Mouse (Mus musculus) splenic B cell, adult 2 months (primary cell): Measurements from ENCODE around the gene Palld.

Source experiments
- DNase-seq: peaks from one replicate; pipeline ENCODE4 v3.0.0-alpha.2; 2011; ENCODE audit warnings: low read depth, low spot score
- H3K27me3 ChIP-seq: 2 replicates; pipeline ENCODE4 v1.6.1; 2012; ENCODE audit warnings: mild to moderate bottlenecking, low read length, moderate library complexity, mixed read lengths; ENCODE audit not compliant: control insufficient read depth, poor library complexity, insufficient read depth, severe bottlenecking
- H3K36me3 ChIP-seq: 2 replicates; pipeline ENCODE4 v1.6.1; 2012; ENCODE audit warnings: mild to moderate bottlenecking, low read length, moderate library complexity, mixed read lengths; ENCODE audit not compliant: control insufficient read depth, poor library complexity, insufficient read depth, severe bottlenecking

Palld gene

DNA sequence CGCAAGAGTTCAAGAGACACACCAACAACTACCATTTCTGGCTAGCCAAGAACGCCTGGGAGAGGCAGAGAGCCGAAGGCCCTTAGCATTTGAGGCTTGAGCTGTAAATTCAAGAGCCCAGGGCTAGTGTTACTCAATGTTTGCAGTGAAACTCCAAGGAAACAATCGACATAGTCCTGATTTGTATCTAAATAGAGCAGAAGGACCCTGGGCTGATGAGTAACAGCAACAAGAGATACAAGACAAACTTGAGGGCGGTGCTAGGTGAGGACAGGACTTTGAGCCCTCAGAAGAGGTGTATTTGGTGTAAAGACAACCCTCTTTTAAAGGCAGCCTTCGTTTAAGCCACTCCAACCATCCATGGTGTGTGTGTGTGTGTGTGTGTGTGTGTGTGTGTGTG lies 290.7 kb downstream of the Palld start:
- DNase-seq: no peak
- Histone ChIP-seq H3K36me3 (no peaks in the 10 kb centered on the region), H3K27me3 (no peaks in the 10 kb centered on the region)

DNA sequence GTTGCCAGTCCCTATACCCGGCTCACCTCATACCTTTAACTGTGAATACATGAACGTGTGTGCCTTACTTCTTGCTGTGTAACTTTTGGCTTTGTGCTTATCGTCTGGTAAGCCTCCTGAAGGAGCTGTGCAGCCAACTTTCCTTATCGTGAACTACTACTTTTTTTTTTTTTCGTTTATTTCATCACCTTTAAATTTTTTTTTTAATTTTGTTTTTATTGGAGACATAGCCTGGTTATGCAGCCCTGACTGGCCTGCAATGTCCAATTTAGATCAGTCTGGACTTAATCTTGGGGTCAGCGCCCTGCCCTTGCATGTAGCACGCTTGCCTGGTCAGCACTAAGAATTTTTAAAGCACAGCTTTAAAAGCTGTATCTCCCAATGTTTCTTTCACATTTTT lies 291.4 kb downstream of the Palld start:
- DNase-seq: no peak
- no peaks in the 10 kb centered on the region for H3K27me3 ChIP-seq

DNA sequence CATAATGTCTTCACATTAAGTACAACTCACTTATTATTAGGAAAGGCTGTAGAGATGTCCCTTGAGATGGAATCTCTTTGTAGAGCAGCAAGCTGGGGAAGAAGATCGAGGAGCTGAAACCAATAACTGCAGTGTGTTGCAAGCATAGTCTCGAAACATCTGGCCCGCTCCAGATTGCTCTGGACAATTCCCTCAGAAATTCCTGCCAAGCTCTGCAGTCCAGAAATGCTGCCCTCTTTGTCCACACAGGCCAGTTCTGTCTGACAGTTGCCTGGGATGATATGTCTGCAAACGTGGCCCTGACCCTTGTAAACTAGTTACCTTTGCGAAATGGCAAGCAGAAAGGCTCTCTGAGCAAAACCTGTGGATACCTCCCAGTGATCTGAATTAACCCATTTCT lies 291.9 kb downstream of the Palld start:
- Histone ChIP-seq H3K36me3 (no peaks in the 10 kb centered on the region), H3K27me3 (no peaks in the 10 kb centered on the region)
- no peak for DNase-seq

More for the DNA sequence above, 291.4 kb downstream of the Palld start:
- H3K36me3 ChIP-seq: no peaks in the 10 kb centered on the region

GRCm38 (mm10) chr8:61607463-61607813 lies 295.1 kb downstream of the Palld start:
- no peaks in the 10 kb centered on the region for H3K27me3 ChIP-seq
- DNase-seq: no peak
- H3K36me3 ChIP-seq: no peaks in the 10 kb centered on the region

- no peak for DNase-seq
- Histone ChIP-seq H3K36me3 (no peaks in the 10 kb centered on the region), H3K27me3 (no peaks in the 10 kb centered on the region)
Observed at GRCm38 (mm10) chr8:61606795-61607462, 295.6 kb downstream of the Palld start.

DNA sequence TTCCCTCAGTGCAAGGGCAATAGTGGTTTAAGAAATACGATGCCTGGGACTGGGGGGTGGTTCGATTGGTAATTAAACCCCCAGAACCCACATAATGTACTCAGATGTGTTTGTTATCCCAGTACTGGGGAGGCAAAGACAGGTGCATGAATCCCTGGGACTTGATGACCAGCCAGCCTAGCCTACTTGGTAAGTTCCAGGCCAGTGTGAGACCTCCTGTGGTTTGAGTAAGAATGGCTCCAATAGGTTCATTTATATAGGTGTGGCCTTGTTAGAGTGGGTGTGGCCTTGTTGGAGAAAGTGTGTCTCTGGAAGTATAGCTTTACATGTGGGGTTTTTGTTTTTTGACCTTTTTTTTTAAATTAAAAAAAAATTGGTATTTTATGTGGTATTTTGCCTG lies 297.6 kb downstream of the Palld start:
- no peak for DNase-seq
- Histone ChIP-seq H3K36me3 (no peaks in the 10 kb centered on the region), H3K27me3 (no peaks in the 10 kb centered on the region)

GRCm38 (mm10) chr8:61596889-61597288 lies 305.6 kb downstream of the Palld start:
- DNase-seq: no peak
- H3K36me3 ChIP-seq: no peaks in the 10 kb centered on the region
- no peaks in the 10 kb centered on the region for H3K27me3 ChIP-seq

- Histone ChIP-seq H3K27me3 (no peaks in the 10 kb centered on the region), H3K36me3 (no peaks in the 10 kb centered on the region)
- DNase-seq: no peak
Observed at GRCm38 (mm10) chr8:61591446-61591845, 311.0 kb downstream of the Palld start.

DNA sequence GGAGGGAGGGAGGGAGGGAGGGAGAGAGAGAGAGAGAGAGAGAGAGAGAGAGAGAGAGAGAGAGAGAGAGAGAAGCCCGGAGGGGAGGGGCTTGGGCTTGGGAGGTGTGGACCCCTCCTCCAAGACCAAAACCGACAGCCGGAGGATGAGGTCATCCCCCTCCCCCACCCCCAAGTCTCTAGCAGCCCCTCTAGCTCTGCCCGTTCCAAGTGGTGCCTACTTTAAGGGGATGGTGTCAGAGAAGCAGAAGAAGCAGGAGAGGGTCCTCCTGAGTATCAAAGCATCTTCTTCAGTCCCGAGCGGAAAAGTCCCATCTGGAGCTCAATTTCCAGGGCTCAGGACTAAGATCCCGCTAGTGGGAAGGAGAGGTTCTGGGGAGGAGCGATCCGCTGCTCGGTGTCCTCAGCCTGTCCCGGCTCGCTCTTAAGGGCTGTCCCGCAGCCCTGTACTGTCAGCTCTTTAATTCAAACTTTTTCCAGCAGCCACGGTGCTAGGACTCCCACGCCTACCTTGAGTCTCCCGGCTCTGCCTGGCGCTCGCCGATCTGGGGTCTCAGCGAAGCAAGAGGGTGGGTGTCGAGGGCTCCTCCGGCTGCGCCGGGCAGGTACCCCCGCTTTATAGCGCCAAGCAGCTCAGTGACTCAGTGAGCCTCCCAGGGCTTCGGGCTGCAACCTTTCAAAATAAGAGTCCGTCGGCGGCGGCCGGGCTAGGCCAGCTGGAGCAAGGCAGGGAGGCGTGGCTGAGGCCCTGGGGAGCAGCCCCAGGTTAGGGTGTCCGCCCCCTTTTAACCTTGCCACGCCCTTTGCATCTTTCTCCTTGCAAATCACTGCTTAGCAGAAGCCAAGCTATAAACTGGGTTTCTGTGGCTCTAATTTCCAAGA lies 311.7 kb downstream of the Palld start:
- Histone ChIP-seq H3K36me3 (no peaks in the 10 kb centered on the region), H3K27me3 (no peaks in the 10 kb centered on the region)
- peak; percentile 1 for DNase-seq

- Histone ChIP-seq H3K27me3 (no peaks in the 10 kb centered on the region), H3K36me3 (no peaks in the 10 kb centered on the region)
- no peak for DNase-seq
Observed at GRCm38 (mm10) chr8:61589972-61590391, 312.5 kb downstream of the Palld start.

DNA sequence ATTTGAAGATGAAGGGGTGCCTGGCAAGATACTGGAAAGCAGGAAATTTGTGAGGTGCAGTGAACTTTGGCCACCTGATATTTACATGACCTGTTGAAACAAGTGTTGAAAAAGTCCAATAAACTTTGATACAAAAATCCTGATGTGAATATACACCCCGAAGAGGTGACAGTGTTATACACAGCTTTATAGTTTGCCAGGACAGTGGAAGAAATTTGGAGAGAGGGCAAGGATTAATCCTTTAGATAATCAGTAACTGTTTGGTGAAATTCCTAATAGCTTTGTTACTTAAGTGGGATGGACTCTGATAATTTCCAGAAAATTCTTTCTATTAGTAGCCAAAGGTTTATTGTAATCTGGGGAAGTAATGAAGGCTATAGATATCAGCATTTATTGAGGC lies 314.2 kb downstream of the Palld start:
- no peak for DNase-seq
- Histone ChIP-seq H3K27me3 (no peaks in the 10 kb centered on the region), H3K36me3 (no peaks in the 10 kb centered on the region)

GRCm38 (mm10) chr8:61587731-61588130 lies 314.8 kb downstream of the Palld start:
- H3K36me3 ChIP-seq: no peaks in the 10 kb centered on the region
- H3K27me3 ChIP-seq: no peaks in the 10 kb centered on the region
- DNase-seq: no peak

- Histone ChIP-seq H3K36me3 (no peaks in the 10 kb centered on the region), H3K27me3 (no peaks in the 10 kb centered on the region)
- DNase-seq: no peak
Observed at GRCm38 (mm10) chr8:61586529-61586928, 316.0 kb downstream of the Palld start.

- DNase-seq: no peak
- Histone ChIP-seq H3K36me3 (no peaks in the 10 kb centered on the region), H3K27me3 (no peaks in the 10 kb centered on the region)
Observed at GRCm38 (mm10) chr8:61585746-61586145, 316.7 kb downstream of the Palld start.

DNA sequence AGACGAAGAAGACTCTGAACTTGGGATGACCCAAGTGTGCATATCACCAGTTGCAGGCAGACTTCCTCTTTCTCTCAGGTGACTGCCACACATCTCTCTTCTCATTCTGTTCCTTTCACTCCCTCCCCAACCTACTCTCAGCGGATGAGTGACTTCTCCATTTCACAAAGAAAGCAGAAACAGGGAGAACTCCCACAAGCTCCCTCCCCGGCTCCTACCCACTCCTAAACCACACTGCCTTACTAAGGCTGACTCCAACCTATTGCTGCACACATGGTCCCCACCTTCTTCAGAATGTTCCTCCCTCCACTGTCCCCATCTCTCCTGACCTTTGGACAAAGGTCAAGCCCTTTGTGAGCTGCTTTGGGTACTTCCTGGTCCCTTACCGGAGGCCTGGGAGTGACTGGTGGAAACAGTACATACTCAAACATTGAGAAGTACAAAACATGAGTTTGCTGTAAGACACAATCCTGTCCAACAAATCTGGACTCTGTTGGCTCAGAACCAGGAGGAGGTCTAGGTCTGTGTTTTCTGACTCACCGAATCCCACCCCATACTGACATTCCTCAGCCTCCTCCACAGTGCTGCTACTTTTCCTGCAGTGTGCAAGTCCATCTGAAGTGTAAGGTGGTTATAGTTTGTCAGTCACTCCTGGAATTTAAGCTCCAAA lies 317.6 kb downstream of the Palld start:
- DNase-seq: no peak
- H3K27me3 ChIP-seq: no peaks in the 10 kb centered on the region
- no peaks in the 10 kb centered on the region for H3K36me3 ChIP-seq
